Mouse (Mus musculus) kidney, postnatal 36 days (tissue): ENCODE data around the gene Ddn.

Source experiments
- DNase-seq, 2 experiments: peaks; one replicate each; pipeline ENCODE4 v3.0.0; 2021 to 2022; ENCODE audit warnings: mixed read lengths in 2 of 2

Gene Ddn

DNA sequence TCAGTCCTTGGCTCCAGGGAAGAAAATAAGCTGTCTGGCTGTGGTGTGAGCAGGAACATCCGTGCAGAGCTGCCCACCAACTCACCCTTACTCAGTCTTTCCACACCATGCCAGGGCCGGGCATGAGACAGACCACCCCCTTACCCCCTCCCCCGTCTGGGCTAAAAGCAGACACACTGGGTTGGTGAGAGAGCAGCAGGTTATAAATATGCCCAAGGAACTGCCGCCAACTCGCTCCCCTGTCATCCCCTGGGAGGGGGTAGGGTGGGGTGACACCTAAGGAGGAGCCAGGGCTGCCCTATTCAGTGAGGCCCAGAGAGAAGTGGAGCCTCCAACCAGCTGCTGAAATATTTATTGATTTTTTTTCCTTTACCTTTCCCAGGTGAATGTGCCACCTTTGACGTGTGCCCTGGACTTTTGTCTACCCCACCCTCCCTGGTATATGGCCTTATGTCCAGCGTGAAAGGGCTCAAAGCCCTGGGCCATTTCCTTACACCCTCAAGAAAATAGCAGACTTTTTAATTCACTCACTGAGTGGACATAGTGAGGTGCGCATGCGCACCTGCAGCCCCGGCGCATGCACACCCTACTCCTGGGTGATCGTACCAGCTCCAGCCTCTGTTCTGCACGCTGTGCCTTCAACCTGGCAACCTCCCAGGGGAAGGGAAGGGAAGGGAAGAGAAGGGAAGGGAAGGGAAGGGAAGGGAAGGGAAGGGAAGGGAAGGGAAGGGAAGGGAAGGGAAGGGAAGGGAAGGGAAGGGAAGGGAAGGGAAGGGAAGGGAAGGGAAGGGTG, 12.3 kb downstream of the Ddn start:
- peak in 1 of 2 experiments; percentile 25 for DNase-seq

DNA sequence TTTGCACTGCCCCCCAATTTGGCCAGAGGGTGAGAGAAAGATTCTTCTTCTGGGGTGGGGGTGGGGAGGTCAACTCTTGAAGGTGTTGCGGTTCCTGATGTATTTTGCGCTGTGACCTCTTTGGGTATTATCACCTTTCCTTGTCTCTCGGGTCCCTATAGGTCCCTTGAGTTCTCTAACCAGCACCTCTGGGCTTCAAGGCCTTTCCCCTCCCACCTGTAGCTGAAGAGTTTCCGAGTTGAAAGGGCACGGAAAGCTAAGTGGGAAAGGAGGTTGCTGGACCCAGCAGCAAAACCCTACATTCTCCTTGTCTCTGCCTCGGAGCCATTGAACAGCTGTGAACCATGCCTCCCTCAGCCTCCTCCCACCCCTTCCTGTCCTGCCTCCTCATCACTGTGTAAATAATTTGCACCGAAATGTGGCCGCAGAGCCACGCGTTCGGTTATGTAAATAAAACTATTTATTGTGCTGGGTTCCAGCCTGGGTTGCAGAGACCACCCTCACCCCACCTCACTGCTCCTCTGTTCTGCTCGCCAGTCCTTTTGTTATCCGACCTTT, 16.1 kb downstream of the Ddn start:
- DNase-seq: no peak

- no peak for DNase-seq
Measured at GRCm38 (mm10) chr15:98792233-98793020, 16.9 kb downstream of the Ddn start.

DNA sequence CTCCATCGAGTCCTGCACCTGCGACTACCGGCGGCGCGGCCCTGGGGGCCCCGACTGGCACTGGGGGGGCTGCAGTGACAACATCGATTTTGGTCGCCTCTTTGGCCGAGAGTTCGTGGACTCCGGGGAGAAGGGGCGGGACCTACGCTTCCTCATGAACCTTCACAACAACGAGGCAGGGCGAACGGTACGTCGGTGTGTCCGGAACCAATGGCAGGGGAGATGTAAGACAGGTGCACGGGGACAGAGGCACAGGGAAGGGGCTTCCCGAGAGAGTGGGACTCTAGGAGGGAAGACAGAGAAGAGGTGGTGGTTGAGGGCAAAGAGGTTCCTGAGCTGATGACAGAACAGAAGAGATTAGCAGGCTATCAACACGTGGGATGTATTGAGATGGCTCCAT, 17.5 kb downstream of the Ddn start:
- DNase-seq: no peak

DNA sequence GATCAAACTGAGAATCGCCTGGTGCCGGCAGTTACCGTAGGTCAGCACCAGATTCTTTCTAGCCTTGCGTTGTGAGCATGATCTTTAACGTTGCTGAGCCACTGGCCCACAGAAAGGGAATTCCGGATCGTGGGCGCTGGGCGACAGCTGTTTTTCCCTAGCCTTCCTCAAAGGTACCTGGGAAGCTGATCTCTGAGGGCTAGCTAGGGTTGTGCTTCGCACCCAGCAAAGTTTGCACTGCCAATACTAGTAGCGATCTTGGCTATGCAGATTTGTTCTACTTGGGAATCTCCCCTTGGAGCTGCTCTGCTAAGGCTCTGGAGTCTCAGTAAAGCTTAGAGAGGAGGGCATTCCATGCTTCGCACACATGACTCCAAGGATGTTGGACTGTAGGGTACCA, 18.1 kb downstream of the Ddn start:
- DNase-seq: no peak

DNA sequence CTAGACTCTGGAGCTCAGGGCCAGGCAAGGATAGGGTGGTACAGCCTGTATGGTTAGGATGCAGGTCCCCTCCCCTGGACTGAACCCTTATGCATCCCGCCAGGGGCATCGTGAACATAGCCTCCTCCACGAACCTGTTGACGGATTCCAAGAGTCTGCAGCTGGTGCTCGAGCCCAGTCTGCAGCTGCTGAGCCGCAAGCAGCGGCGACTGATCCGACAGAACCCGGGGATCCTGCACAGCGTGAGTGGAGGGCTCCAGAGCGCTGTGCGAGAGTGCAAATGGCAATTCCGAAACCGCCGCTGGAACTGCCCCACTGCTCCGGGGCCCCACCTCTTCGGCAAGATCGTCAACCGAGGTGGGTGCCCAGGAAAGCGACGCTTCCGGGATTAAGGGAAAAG, 18.5 kb downstream of the Ddn start:
- DNase-seq: no peak

GRCm38 (mm10) chr15:98789661-98790535, 19.4 kb downstream of the Ddn start, which contains the start of gene Wnt1:
TSS of gene Wnt1 (plus strand) at chr15:98789857.
- DNase-seq: peak in 1 of 2 experiments; percentile 86

DNA sequence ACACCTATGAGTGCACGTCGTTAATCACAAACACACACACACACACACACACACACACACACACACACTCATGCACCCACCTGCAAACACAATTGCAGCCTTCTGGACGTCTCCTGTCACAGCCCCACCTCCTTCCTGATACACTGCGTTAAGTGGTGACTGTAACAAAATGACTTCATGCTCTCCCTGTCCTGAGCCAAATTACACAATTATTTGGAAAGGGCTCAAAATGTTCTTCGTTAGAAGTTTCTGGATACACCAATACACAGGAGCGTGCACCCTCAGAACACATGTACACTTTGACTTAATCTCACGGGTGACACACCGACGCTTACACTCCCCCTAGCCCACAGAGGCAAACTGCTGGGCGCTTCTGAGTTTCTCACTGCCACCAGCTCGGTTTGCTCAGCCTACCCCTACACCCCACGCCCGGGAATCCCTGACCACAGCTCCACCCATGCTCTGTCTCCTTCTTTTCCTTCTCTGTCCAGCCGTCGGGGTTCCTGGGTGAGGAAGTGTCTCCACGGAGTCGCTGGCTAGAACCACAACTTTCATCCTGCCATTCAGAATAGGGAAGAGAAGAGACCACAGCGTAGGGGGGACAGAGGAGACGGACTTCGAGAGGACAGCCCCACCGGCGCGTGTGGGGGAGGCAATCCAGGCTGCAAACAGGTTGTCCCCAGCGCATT, 20.2 kb downstream of the Ddn start:
- DNase-seq: no peak

- DNase-seq: peak in 1 of 2 experiments; percentile 44
Measured at GRCm38 (mm10) chr15:98787930-98788329, 21.4 kb downstream of the Ddn start.

DNA sequence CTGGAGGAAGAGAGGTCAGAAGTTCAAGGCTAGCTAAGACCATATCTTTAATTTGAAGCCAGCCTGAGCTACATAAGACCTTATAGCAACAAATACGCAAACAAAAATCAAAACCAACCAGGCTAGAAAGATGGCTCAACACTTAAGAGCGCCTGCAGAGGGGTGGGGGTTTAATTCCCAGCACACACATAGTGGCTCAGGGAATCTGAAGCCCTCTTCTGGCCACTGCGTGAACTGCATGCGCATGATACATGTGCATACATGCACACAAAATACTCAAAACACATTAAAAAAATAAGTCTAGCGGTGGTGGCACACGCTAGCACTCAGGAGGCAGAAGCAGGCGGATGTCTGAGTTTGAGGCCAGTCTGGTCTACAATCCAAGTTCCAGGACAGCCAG, 23.5 kb downstream of the Ddn start:
- DNase-seq: peak in 1 of 2 experiments; percentile 62

DNA sequence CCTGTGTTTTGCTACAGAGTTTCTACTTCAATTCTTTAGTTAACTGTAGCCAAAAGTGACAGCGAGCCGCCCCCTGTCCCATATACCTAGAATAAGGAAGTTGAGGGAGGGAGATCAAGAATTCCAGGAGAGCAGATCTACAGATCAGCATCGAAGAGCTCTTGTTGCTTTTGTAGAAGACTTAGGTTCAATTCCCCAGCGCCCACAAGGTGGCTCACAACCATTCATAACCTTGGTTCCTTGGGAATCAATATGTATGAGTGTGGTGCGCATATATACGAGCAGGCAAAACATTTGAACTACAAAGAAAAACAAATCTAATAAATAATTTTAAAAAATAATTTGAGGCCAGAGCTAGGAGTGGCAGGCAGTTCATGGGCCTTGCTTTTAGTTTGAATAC, 28.1 kb downstream of the Ddn start:
- DNase-seq: no peak

- DNase-seq: peak in 1 of 2 experiments; percentile 25
Measured at GRCm38 (mm10) chr15:98780573-98780972, 28.7 kb downstream of the Ddn start.

DNA sequence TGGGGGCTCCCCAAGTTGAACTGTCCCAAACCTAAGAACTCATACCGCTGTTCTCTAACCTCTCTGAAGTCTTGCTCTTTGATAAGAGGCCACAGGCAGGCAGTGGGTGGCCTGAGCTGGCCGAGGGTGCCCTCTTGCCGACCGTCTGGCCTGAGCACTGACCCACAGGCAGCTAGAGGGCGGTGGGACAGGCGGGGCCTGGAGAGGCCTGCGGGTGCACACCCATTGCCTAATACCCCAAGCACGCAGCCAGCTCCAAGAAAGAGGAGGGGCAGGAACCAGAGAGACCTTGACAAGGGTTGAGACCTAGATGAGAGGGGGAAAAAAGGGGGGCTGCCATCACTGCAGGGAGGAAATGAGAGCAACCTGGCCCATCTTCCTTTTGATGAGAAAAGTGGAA, 29.2 kb downstream of the Ddn start:
- DNase-seq: no peak

GRCm38 (mm10) chr15:98778806-98779205, 30.5 kb downstream of the Ddn start:
- no peak for DNase-seq

GRCm38 (mm10) chr15:98778191-98778770, 31.0 kb downstream of the Ddn start:
- DNase-seq: no peak

DNA sequence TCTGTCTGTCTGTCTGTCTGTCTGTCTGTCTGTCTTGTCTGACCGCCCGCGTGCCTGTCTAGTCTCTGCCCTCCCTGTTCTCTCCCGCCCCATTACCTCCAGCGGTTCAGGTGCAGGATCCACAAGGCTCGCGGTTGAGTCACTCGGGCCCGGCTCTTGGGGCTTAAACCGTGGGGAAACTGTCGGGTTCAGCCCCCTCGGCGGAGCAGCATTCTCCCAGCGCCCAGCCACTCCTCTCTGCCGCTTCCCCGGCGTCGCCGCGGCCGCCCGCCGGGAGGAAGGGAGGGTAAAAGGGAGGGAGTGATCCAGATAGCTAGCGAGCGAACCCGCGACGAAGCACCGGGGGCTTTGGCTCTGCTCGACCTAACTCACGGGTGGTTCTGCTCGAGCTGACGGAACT, 31.5 kb downstream of the Ddn start, which contains the start of gene Wnt10b:
Wnt10b (minus strand) TSS at position 389 of the 400 bp plus-strand sequence.
- DNase-seq: peak in 1 of 2 experiments; percentile 28

DNA sequence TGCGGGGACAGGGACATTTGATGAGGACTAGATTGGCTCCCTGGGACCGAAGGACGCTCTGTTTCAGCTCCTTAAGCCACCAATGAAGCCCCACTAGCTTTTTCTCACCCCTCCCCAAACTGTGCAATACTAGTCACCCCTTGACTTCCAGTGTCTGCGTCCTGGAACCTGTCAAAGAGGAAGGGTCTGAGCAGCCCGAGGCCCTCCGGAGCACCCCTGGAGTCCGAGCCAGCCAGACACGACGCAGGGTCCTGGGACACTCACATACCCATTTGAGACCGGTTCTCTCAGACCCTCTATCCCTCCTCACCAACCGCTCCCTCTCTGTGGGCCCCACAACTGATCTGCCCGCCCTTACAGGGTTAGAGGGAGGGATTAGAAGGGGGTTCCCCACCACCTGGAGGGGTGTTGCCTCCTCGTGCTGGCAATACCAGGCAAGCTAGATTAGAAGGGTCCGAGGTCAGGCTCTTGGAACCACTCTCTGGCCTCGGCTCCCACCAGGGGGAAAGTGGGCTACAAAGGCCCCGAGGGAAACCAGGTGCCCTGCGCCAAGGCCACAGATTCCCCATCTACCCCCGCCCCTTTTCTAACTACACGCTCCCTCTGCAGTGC, 32.2 kb downstream of the Ddn start:
- DNase-seq: no peak

DNA sequence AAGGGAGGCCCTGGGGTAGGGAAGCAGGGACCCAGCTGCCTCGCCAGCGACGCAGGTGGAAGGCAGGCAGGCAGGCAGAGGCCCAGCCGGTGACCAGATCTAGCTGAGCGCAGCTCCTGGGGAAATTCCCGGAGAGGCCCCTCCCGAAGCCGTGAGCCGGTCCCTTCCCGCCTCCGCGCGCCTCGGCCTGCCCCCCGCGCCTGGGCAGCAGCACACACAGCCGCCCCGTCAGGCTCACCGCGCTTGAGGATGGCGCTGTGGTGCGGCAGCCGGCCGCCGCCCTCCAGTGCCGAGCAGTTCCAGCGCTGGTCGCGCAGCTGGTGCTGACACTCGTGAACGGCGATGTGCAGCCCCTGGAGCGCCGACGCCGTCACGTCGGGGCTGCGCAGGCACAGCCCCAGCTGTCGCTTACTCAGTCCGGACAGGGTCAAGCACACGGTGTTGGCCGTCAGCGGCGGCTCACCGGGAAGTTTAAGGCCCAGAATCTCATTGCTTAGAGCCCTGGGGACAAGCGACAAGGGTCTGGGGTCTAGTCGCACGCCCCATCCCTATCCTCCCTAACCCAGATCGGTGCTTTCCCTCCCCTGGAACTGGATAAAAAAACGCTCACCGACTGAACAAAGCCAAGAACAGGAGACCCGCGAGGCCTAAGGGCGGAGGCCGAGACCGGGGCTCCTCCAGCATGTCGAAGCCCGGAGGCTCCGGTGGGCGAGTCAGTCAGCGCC, 32.8 kb downstream of the Ddn start:
- DNase-seq: peak; percentile 27 to 61

DNA sequence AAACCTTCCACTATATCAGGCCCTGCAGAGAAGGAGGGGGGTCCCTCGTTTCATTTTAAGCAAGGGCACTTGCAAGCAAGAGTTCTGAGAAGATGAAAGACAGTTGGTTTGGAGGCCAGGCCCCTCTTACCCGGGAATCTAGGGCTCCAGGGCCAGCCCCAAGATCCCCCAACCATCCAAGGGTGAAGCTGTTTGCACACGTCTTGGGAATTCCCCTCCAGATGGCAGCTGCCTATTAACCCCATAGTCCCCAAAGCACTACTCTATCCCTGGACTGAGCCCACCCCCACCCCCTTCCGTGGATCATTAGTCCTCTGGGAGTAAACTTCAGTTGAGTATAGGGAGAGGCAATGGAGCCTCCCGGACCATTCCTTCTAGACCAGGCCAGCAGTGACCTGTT, 33.8 kb downstream of the Ddn start:
- no peak for DNase-seq

DNA sequence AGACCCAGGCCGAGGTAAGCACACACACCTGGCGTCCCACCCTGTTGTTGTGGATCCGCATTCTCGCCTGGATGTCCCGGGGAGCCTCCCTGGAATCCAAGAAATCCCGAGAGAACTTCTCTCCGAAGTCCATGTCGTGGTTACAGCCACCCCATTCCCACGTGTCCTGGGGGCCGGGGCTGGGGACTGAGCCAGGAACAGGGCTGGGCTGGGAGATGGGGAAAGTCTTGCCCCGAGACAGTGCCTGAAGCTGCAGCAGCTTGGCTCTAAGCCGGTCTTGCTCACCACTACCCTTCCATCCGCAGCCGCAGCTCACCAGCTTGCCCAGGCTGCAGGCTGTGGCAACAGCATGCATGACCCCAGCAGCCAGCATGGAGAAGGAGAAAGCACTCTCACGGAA, 35.2 kb downstream of the Ddn start:
- DNase-seq: no peak
